Mouse (Mus musculus) CH12.LX (cell line): Measurements from ENCODE around the gene Wfikkn1.

Source experiments
- POLR2AphosphoS2 ChIP-seq: IDR thresholded peaks from 2 replicates; pipeline ENCODE4 v1.6.1; 2011; ENCODE audit warnings: low read depth, low read length, improper control_type of control experiment
- USF1 ChIP-seq: IDR thresholded peaks from 2 replicates; pipeline ENCODE4 v1.6.1; 2014; ENCODE audit warnings: low read depth, mild to moderate bottlenecking, inconsistent platforms, low read length, improper control_type of control experiment

DNA sequence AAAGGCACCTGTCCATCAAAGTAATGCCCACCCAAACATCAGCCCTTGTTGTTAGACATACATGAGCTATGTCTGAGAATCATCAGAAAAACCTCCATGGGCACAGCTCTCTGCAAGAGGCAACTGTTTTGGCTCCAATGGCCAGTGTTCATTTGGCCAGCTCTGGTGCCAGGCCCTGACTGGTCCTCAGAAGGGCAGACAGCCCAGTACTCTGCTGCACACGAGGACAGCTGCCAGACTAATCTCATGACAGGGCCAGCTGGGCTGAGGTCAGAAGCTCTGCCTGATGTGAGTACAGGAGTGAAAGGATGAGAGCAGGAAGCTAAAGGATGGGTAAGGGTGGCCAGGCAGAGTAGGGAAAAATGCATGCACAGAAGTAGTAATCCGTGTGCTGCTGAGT is 44.7 kb upstream of the Wfikkn1 start:
- TF ChIP-seq POLR2AphosphoS2, result no peak
- TF ChIP-seq USF1, result no peak
